Mouse (Mus musculus) cerebellum, adult 18-20 months (tissue): Measurements from ENCODE around the gene Olfr406.

Experiments used
- DNase-seq, 2 experiments: peaks; one replicate each; pipeline ENCODE4 v3.0.0; 2021

The Olfr406 gene

GRCm38 (mm10) chr11:74259508-74259907, at the start of gene Olfr406:
TSS of gene Olfr406 (plus strand) at chr11:74259808.
- no peak for DNase-seq

DNA sequence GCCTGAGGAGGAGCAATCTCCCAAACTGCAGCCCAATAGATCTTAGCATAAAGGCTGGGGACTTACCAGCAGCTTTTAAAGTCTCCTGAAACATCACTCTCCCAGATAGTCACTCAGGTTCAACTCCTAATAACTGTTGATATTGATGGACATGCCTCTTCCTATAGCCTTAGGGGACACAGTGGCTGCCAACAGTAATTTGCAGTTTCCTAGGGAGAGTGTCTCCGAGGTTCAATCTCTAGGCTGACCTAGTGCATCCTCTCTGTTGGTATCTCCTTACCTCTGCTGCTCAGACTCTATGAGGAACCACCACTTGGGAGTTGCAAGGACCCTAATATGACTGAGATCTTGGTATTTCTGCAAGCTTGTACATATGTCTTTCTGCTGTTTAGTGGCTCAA, 48.3 kb upstream of the Olfr406 start, which contains the start of gene Olfr43:
TSS of gene Olfr43 (minus strand) at position 101 of the 400 bp plus-strand sequence.
- no peak for DNase-seq

DNA sequence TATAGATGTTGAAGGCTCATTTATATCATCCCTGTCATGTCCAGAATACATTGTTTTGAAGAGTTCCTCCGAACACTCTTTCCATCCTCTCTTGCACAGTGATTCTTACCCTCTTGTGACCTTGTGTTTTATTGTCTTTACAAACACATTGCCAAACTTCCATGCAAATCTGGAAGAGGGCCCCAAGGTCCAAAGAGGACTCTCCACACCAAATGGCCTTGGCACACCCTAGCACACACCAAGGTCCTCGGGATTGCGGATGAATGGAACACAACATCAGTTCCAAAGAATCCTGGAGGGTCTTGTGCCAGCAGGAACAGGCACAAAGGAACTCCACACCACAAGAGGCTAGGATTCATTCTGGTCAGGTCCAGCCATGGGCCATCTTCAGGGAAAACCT, 18.4 kb upstream of the Olfr406 start:
- no peak for DNase-seq

DNA sequence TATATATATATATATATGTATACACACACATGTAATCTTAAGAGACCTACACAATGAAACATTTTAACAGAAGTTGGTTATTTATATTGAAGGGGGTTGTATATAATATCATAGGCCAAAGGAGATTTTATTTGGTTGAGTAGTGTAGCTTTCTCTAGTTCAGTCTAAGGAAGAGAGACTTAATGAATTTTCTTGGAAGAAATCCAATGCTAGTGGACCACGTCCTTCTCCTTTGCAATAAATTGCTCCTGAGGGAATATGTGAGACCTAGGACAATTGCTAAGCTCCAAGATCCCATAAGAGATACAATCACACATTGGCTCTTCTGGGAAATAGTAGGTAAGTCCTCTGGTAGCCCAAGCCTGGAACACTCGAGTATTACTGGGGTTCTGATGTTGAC, 23.8 kb downstream of the Olfr406 start, which contains the start of gene Olfr59:
TSS of gene Olfr59 (plus strand) at position 301 of the 400 bp plus-strand sequence.
- DNase-seq: no peak

DNA sequence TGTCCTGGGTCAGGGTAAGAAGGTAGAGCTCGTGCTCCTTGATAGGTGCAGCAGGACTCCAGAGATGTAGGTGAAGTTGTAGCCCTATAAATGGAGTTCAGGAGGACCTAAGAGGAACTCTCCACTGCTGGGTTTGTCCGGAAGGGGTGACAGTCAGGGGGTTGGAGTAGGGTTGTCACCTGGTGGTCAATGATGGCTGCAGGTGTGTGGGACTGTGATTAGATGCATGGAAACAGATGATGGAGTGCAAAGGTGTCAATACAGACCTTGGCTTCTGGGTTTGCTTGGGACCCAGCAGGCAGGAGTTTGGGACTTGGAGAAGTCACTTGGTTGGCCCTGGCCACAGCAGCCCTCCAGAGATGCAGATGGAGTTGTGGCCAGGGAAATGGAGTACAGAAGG, 27.6 kb downstream of the Olfr406 start:
- DNase-seq: no peak
